Mouse (Mus musculus): ENCODE data around the gene 4921524J17Rik. TPM values are rescaled to one million over a fixed set of nuclear protein-coding genes. Genes with fewer than 3 reads are reported as not detected.
A peak's percentile ranks its signal among the peaks of the same experiment; 100 is the strongest.

4921524J17Rik gene
- 87.2 and 121 TPM in 2 replicates for total RNA-seq (2017)

- ATAC-seq (replicated peaks in 1 of 2; ENCODE audit: insufficient read depth in 1 of 2, low FRiP score in 2 of 2, low TSS enrichment in 1 of 2, low read depth in 1 of 2, poor library complexity in 2 of 2, severe bottlenecking in 2 of 2): peak; percentile 98
Measured at GRCm38 (mm10) chr8:85432168-85433016, at the start of gene 4921524J17Rik. 4921524J17Rik (minus strand) TSS chr8:85432833.

DNA sequence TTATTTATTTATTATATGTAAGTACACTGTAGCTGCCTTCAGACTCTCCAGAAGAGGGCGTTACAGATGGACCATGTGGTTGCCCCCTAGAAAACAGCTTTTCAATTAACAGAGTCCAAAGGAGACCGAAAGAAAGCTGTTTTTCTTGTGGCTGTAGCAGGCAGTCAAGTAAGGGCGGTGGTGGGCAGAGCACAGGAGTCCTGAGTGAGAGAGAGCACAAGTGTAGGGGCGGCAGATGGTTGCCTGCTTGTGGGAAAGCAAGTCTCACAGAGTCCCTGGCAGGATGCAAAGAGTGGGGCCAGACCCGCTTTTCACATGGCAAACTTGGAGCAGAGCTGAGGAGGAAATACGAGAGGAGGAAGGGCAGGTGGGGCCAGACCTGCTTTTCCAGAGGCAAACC is 49.8 kb upstream of the 4921524J17Rik start:
- no peak for ATAC-seq (replicated peaks in 1 of 2; ENCODE audit: insufficient read depth in 1 of 2, low FRiP score in 2 of 2, low TSS enrichment in 1 of 2, low read depth in 1 of 2, poor library complexity in 2 of 2, severe bottlenecking in 2 of 2)

GRCm38 (mm10) chr8:85481900-85482299 is 49.3 kb upstream of the 4921524J17Rik start:
- peak; percentile 98 to 100 for ATAC-seq (replicated peaks in 1 of 2; ENCODE audit: insufficient read depth in 1 of 2, low FRiP score in 2 of 2, low TSS enrichment in 1 of 2, low read depth in 1 of 2, poor library complexity in 2 of 2, severe bottlenecking in 2 of 2)

GRCm38 (mm10) chr8:85479710-85480109 is 47.1 kb upstream of the 4921524J17Rik start:
- no peak for ATAC-seq (replicated peaks in 1 of 2; ENCODE audit: insufficient read depth in 1 of 2, low FRiP score in 2 of 2, low TSS enrichment in 1 of 2, low read depth in 1 of 2, poor library complexity in 2 of 2, severe bottlenecking in 2 of 2)

DNA sequence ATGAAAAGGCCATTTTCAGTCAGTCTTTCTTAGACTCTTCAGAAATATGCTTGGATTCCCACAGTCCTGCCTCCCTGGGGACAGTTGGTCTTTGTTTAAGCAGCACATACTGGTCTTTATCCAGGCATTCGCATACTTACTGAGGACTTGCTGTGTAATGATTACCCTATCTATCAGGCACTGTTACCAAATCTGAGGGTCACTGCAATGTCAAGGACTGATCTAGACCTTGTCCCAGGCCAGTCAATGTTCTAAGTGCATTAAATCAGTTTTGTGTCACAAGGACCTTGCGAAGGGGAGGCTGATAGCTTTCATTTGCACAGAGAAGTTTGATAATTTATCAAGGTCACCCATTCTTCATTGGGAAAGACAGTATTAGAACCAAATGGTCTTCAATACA is 45.8 kb upstream of the 4921524J17Rik start:
- ATAC-seq (replicated peaks in 1 of 2; ENCODE audit: insufficient read depth in 1 of 2, low FRiP score in 2 of 2, low TSS enrichment in 1 of 2, low read depth in 1 of 2, poor library complexity in 2 of 2, severe bottlenecking in 2 of 2): no peak

DNA sequence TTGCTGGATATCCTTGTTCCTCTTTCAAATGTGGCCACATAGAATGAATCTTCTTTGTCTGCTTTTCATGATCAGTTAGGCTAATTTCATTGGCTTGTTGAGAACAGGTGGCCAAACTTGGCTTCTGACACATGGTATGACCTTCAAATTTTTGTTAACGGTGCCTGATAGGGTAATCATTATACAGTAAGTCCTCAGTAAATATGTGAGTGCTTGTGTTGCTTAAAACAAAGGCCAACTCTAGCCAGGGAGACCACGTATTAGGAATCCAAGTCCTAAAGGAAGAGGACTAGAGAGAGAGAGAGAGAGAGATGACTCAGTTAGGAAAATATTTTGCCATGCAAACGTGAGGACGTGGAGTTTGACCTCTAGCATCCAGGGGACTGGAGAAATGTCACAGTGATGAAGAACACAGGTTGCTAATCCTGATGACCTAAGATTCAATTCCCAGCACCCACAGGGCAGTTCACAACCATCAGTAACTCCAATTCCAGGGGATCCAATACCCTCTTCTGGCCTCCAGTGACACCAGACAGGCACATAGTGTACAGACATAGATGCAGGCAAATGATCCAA is 44.4 kb upstream of the 4921524J17Rik start:
- no peak for ATAC-seq (replicated peaks in 1 of 2; ENCODE audit: insufficient read depth in 1 of 2, low FRiP score in 2 of 2, low TSS enrichment in 1 of 2, low read depth in 1 of 2, poor library complexity in 2 of 2, severe bottlenecking in 2 of 2)

DNA sequence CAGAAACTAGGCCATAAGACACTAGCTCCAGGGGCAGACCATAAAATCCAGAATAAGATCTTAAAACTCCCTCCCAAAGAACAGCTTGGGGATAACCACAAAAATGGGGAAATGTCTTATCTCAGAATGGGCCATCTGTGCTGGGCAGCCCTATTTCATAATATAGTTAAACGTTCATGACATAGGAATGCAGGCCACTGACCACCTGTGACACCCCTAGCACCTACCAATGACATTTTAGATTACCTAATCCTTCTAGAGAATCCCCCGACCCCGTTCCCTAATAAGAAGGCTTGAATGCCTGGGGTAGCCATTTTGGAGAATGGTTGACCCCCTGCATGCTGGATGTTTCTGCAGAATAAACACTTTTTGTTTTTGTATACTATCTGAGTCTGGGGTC is 42.3 kb upstream of the 4921524J17Rik start:
- ATAC-seq (replicated peaks in 1 of 2; ENCODE audit: insufficient read depth in 1 of 2, low FRiP score in 2 of 2, low TSS enrichment in 1 of 2, low read depth in 1 of 2, poor library complexity in 2 of 2, severe bottlenecking in 2 of 2): no peak

- no peak for ATAC-seq (replicated peaks in 1 of 2; ENCODE audit: insufficient read depth in 1 of 2, low FRiP score in 2 of 2, low TSS enrichment in 1 of 2, low read depth in 1 of 2, poor library complexity in 2 of 2, severe bottlenecking in 2 of 2)
Measured at GRCm38 (mm10) chr8:85473246-85473645, 40.6 kb upstream of the 4921524J17Rik start.

- no peak for ATAC-seq (replicated peaks in 1 of 2; ENCODE audit: insufficient read depth in 1 of 2, low FRiP score in 2 of 2, low TSS enrichment in 1 of 2, low read depth in 1 of 2, poor library complexity in 2 of 2, severe bottlenecking in 2 of 2)
Measured at GRCm38 (mm10) chr8:85472800-85473199, 40.2 kb upstream of the 4921524J17Rik start.

- no peak for ATAC-seq (replicated peaks in 1 of 2; ENCODE audit: insufficient read depth in 1 of 2, low FRiP score in 2 of 2, low TSS enrichment in 1 of 2, low read depth in 1 of 2, poor library complexity in 2 of 2, severe bottlenecking in 2 of 2)
Measured at GRCm38 (mm10) chr8:85470753-85471152, 38.1 kb upstream of the 4921524J17Rik start.

- ATAC-seq (replicated peaks in 1 of 2; ENCODE audit: insufficient read depth in 1 of 2, low FRiP score in 2 of 2, low TSS enrichment in 1 of 2, low read depth in 1 of 2, poor library complexity in 2 of 2, severe bottlenecking in 2 of 2): no peak
Measured at GRCm38 (mm10) chr8:85466056-85466455, 33.4 kb upstream of the 4921524J17Rik start.

GRCm38 (mm10) chr8:85464316-85464715 is 31.7 kb upstream of the 4921524J17Rik start:
- no peak for ATAC-seq (replicated peaks in 1 of 2; ENCODE audit: insufficient read depth in 1 of 2, low FRiP score in 2 of 2, low TSS enrichment in 1 of 2, low read depth in 1 of 2, poor library complexity in 2 of 2, severe bottlenecking in 2 of 2)

GRCm38 (mm10) chr8:85462441-85462840 is 29.8 kb upstream of the 4921524J17Rik start:
- no peak for ATAC-seq (replicated peaks in 1 of 2; ENCODE audit: insufficient read depth in 1 of 2, low FRiP score in 2 of 2, low TSS enrichment in 1 of 2, low read depth in 1 of 2, poor library complexity in 2 of 2, severe bottlenecking in 2 of 2)

GRCm38 (mm10) chr8:85461377-85461776 is 28.7 kb upstream of the 4921524J17Rik start:
- no peak for ATAC-seq (replicated peaks in 1 of 2; ENCODE audit: insufficient read depth in 1 of 2, low FRiP score in 2 of 2, low TSS enrichment in 1 of 2, low read depth in 1 of 2, poor library complexity in 2 of 2, severe bottlenecking in 2 of 2)

- no peak for ATAC-seq (replicated peaks in 1 of 2; ENCODE audit: insufficient read depth in 1 of 2, low FRiP score in 2 of 2, low TSS enrichment in 1 of 2, low read depth in 1 of 2, poor library complexity in 2 of 2, severe bottlenecking in 2 of 2)
Measured at GRCm38 (mm10) chr8:85460804-85461203, 28.2 kb upstream of the 4921524J17Rik start.

GRCm38 (mm10) chr8:85459582-85459981 is 26.9 kb upstream of the 4921524J17Rik start:
- no peak for ATAC-seq (replicated peaks in 1 of 2; ENCODE audit: insufficient read depth in 1 of 2, low FRiP score in 2 of 2, low TSS enrichment in 1 of 2, low read depth in 1 of 2, poor library complexity in 2 of 2, severe bottlenecking in 2 of 2)

- ATAC-seq (replicated peaks in 1 of 2; ENCODE audit: insufficient read depth in 1 of 2, low FRiP score in 2 of 2, low TSS enrichment in 1 of 2, low read depth in 1 of 2, poor library complexity in 2 of 2, severe bottlenecking in 2 of 2): peak; percentile 56 to 78; a peak in 3 of 4 replicates
Measured at GRCm38 (mm10) chr8:85456536-85456935, 23.9 kb upstream of the 4921524J17Rik start.

GRCm38 (mm10) chr8:85454750-85455149 is 22.1 kb upstream of the 4921524J17Rik start:
- ATAC-seq (replicated peaks in 1 of 2; ENCODE audit: insufficient read depth in 1 of 2, low FRiP score in 2 of 2, low TSS enrichment in 1 of 2, low read depth in 1 of 2, poor library complexity in 2 of 2, severe bottlenecking in 2 of 2): no peak

GRCm38 (mm10) chr8:85453256-85453655 is 20.6 kb upstream of the 4921524J17Rik start:
- ATAC-seq (replicated peaks in 1 of 2; ENCODE audit: insufficient read depth in 1 of 2, low FRiP score in 2 of 2, low TSS enrichment in 1 of 2, low read depth in 1 of 2, poor library complexity in 2 of 2, severe bottlenecking in 2 of 2): no peak

All from hematopoietic stem cell, adult 5-6 weeks (primary cell).